Mouse (Mus musculus) CD4-positive, CD25-positive, alpha-beta regulatory T cell, adult 2 months (primary cell): ENCODE results near the gene Vezt.

ENCODE experiments used
- DNase-seq: peaks from one replicate; pipeline ENCODE4 v3.0.0-alpha.2; 2012; ENCODE audit warnings: low read depth, low spot score

Vezt gene

DNA sequence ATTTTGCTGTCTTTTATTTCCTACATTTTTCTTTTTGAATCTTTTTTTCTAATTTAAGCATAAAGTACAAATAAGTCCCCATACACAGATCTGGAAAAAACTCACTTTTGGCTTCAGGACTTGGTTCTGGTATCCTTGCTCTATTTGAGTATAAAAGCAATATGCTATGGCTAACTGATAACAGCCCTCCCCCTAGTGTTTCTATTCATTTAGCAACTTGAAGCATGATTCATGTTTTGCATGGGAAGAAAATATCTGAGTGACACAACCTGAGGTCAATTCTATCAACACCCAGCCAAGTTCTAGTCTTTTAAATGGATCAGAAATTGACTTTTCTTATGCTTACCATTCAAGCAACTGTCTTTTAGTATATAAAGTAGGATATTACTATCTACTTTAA lies 68.1 kb downstream of the Vezt start:
- no peak for DNase-seq

DNA sequence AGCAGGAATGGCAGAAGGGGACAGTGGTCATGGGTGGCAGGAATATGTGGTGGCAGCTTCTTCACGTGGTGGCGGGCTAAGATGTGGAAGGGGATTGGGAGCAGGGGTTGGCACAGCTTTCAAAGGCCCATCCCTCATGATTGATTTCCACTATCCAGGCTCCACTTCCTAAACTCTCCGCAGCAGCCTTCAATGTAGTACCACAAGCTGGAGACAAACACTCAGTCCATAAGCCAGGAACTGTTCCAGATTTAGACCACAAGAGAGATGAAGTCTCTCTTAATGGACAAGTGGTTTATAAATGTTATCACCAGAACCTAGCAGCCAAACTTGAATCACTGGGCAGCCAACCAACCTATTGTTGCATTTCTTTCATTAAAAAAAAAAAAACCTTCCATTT lies 81.6 kb downstream of the Vezt start:
- no peak for DNase-seq

DNA sequence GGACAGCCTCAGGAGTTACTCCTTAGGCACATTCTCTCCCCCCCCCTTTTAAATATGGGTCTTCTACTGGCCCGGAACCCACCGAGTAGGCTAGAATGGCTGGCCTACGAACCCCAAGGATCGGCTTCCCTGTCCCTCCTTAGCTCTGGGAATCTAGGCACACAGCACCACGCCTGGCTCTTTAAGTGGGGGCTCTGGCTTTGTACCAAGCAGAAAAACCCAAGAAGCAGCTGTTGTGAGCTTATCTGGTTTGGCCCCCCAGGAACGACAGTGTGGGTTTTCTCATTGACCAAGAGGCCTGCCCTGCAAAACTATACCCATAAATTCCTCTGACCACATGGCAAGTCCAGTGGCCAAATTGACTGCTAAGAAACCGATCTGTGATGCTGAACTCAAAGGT lies 82.1 kb downstream of the Vezt start:
- no peak for DNase-seq

GRCm38 (mm10) chr10:93950991-93951390 lies 84.6 kb downstream of the Vezt start:
- DNase-seq, result no peak

DNA sequence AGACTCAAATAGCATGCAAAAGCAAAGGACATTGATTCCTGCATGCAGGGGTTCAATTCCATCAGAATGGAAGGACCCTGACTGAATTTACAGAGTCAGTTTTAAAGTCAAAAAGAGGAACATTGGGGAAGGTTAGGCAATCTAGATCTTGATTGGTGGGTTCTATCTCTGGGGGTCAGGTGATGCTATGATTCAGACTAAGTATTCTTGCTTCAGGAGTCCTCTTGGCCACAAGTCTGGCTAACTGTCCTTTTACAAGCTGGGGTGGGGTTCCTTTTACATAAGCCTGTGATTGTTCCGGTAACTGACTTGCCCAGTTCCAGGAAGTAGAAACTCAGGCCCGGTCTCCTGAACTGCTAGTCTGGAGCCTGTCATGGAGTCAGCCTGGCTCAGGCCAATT lies 85.7 kb downstream of the Vezt start:
- DNase-seq, result no peak

DNA sequence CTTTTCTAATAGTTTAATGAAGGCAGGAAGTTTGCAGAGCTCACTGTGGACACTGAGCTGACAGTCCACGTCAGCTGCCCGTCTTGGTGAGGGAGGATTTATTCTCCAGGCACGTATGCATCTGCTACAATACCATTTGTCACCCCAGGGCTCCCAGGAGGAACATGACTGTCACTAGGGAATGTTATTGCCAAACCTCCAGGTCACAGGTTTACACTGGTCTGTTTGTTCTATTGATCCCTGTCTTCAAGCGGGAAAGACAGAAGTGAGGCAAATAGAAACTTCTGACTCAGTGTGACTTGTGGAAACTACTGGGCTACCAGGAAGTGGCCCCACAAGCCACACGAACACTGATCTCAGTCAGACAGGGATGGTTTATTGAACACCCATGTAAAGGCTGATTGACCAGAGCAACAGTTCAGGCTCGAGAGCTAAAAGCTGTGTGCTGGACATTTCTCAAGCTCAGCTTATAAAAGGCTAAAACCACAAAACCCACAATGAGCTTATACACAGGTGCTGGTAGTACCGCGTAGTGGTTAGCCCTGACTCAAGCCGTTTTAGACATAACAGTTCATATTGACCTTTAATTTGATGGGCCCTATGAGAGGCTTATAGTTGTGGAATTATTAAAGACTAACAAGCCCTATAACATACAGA lies 89.6 kb downstream of the Vezt start:
- no peak for DNase-seq

GRCm38 (mm10) chr10:93945364-93945763 lies 90.3 kb downstream of the Vezt start:
- DNase-seq, result no peak

DNA sequence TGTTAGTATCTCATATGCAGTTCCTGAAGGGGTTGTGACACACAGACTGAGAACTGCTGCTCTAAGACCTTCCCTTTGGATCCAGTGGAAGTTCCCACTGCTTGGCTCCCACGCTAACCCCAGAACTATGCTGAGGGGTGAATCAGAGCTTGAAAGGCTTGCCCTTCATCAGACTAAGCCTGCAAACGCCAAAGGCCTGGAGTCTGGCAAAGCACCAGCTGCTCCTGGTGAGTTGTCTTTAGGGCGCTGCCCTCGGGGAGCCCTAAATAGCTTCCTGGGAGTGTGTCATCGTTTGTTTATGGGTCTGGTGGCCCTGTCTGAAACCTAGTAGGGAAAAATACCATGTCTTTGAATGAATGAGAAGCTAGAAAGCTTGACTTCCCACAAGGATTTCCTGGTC lies 91.4 kb downstream of the Vezt start:
- no peak for DNase-seq

- DNase-seq, result no peak
Observed at GRCm38 (mm10) chr10:93940279-93940678, 95.3 kb downstream of the Vezt start.

- no peak for DNase-seq
Observed at GRCm38 (mm10) chr10:93939676-93940075, 95.9 kb downstream of the Vezt start.

DNA sequence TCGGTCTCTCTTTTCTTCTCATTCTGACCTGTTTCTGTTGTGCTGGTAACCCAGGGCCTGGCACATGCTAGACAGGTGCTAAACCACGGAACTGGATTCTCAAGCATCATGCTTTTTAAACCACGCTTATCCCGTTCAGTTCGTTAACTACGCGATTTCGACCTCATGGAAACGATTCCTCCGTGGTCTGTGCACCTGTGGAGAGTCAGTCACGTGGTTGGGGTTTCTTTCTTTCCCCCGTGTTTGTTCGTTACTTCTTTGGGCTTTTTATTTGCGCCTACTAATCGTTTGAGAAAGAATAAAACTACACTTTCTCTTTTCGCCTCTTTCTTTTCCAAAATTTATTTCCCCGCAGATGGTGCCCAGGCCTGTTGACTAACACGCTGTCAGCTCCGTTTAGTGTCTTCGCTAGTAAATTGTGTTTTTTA lies 96.8 kb downstream of the Vezt start:
- peak; percentile 68 for DNase-seq

- no peak for DNase-seq
Observed at GRCm38 (mm10) chr10:93933980-93934379, 101.6 kb downstream of the Vezt start.

DNA sequence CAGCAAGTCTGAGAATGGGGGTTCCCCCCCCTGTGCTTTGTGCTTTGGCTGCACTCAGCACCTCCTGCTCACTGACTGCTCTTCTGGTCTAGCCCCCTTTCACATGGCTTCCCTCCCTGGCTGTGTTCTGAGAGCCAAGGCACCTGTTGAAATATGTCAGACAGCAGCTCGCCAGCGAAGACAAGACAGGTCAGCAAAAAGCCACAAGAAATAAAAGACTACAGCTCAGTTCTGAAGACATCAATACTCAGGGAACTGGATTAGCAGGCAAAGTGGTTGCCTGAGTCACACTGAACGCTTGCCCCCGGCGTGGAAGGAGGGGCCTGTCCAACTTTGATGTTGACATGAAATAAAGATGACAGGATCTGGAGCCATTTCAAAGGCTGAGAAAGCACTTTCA lies 102.8 kb downstream of the Vezt start:
- DNase-seq, result peak; percentile 43

DNA sequence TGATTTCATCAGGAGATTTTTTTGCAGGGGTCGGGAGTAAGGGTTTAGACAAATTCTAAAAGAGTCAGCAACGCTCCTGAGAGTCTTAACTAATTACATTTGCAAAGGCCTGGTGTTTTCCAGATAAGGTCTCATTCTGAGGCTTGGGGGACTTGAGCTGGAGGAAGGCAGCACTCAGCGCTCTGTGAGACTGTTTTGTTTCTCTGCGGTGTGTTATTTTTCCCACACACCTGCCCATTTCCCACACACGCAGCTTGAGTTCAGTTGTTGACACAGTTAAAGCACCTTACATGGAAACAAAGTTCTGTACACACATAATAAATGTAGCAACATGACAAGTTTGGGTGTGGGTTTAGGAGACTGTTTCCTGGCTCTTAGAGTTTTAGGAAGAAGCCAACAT lies 103.6 kb downstream of the Vezt start:
- DNase-seq, result no peak

DNA sequence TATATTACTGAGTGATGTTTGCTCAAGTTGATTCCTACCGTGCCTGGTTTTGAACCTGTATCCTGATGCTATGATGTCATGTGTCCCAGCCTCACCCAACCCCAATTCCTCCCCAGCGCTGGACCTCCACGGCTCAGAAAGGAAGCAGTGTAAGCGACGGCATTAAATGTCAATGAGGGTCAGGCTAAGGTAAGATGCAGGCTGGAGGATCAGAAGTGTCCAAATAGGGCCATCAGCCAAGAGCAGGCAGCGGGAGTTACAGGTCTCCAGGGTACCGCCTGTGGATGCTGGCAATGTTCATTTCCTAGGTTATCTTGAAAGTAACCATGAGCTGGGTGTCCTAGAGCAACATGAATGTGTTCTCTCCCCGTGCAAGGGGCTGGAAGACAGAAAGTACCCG lies 104.2 kb downstream of the Vezt start:
- DNase-seq, result no peak

- no peak for DNase-seq
Observed at GRCm38 (mm10) chr10:93930236-93930824, 105.3 kb downstream of the Vezt start.

- no peak for DNase-seq
Observed at GRCm38 (mm10) chr10:93924666-93925065, 111.0 kb downstream of the Vezt start.

GRCm38 (mm10) chr10:93921160-93921559 lies 114.5 kb downstream of the Vezt start:
- no peak for DNase-seq

DNA sequence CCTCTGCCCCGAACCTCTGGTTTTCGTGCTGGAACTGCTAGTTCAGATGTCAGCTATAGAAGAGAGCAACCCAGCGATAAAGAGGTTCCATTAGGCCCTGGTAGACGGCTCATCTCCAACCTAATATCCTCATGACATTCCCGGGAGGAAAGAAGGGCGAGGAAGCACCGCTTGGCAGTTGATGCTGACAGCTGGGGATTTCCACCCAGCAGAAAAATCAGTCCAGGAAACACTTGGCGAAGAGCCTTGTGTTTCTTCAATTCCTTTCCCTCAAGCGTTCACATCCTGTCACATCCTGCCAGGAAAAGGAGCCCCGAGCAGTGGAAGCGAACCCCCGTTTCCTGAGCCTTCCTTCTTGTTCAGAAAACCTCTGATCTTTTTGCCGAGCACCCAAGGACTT lies 116.4 kb downstream of the Vezt start:
- DNase-seq, result no peak

- no peak for DNase-seq
Observed at GRCm38 (mm10) chr10:93918701-93919100, 116.9 kb downstream of the Vezt start.

- no peak for DNase-seq
Observed at GRCm38 (mm10) chr10:93918087-93918486, 117.5 kb downstream of the Vezt start.

DNA sequence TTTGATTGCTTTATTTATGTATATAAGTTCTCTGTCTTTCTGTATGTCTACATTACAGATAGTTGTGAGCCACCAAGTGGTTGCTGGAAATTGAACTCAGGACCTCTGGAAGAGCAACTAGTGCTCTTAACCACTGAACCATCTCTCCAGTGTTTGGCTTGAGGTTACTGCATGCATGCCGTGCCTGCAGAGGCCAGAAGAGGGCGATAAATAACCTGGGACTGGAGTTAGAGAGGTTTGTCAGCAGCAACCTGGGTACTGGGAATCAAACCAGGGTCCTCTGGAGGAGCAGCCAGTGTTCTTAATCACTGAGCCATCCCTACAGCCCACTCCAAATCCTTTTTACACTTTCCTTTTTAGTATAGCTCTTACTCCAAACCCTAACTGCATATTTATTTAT lies 118.8 kb downstream of the Vezt start:
- DNase-seq, result peak; percentile 38

DNA sequence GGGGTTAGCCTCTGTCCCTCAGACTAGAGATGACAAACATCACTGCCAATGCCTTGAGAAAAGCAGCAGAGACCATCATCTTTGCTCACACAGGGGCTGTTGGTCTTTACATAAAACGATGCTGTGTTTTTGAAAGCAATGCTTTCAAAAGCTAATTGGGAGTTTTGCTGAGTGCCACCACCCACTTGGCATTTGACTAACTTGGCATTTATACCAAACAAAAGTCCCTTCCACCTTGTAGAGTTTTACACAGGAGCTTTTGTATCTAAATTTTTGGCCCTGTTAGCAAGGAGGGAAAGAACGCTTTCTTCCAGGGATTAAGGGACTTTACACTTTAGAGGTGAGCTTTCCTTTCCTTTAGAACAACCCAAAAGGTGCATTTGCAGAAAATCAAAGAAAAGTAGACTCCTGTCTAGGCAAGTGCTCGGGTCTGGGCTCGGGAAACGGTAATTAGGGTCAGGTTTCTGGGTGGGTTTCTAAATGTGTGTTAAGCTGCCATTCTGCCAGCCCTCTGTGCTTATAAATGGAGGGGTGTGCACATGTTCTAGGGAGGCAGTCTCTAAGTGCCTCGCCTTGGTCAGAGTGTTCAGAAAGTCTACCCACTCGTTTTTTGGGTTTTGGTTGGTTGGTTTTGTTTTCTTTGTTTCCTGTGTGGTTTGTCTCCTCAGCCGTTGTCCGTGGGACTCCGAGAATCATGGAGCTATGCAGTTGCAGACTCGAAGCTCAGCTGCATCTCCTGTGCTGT lies 119.9 kb downstream of the Vezt start:
- peak; percentile 8 for DNase-seq
